Mouse (Mus musculus): ENCODE measurements at regions not wholly inside any gene's neighbourhood (a gene's known extent, or its start where the extent isn't known, plus 50 kb on each side); places are given as distances from the start of the nearest gene placed in this dataset.

DNA sequence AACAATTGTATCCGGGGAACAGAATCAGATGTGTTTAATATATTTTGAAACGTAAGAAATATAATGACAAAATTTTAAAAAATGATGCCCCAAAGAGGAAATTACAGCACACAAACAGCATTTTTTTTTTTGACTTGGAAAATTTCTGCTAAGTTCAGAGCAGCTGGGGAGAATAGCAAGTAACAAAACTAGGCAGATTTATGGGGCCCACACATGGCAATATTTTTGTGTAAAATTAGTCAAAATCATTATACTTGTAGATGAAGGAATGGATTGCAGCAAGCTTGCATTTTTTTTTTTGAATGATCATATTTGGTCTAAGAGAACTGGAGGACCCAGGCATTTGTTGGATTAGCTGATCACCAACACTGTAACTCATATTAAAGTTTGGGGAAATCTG, 189.4 kb downstream of the Map2k6 start:
- no peak; the same call in 1 of the 2 replicates for ATAC-seq (ENCODE audit: low TSS enrichment)

DNA sequence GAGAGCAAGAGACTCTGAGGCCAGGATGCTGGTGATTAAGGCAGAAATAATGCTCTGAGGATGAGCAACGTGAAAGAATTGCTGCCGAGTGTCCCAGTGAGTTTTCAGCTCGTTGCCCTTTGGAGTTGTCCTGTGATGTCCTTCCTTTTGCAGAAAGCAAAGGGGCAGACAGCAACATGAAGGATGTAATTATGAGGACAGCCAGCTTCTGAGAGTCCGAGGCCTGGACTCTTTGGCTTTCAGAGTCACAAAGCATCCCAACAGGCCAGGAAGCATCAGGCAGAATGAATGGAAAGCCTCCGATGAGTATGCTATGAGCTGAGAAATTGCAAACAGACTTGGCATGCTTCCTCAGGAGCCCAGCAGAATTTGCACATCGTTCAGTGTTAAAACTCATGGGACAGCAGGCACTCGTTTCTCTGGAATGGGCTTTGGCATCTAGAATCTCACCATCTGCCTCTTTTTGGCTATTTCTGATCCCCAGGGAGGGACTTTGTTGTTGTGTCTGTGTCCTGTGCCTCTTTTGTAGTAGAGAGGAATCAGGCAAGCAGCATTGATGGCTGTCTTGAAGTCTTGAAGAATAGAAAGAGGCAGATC, 196.4 kb downstream of the Map2k6 start:
- ATAC-seq (ENCODE audit: low TSS enrichment): peak; percentile 70

DNA sequence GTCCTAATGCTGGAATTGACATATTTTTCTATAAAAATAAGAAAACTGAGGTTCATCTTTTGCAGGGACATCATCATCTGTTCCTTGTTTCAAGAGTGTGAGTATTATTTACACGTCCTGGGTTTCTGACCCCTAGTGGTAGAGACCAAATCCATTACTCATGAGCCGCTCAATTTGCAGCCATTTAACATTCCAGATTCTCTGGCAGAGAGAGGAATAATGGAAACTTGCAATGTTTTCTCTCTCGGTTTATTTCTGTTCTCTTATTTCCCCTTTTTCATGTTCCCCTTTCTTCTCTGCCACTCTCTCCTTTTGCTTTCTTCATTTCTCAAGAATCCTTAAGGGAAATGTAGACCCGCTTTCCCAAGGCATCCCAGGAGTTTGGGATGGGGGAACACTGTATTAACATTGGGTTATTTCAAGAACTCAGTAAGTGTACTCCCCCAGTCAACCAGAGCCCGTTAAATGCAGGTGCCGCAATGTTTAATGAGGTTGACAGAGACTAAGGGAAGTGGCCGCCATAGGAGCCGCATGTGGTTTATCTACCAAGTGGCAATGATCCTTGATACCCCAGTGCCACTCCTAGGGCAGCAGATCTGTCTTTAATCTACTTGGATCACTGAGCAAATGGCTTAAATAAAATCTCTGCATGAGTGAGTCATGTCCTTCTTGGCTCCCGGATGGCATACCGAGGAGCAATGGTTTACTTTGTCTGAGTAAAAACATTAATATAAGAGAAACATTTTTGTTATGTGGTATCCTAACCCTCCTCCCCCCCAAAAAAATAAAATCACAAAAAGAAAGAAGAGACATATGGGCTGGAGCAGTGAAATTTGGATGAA, 206.3 kb downstream of the Map2k6 start:
- ATAC-seq (ENCODE audit: low TSS enrichment): no peak

DNA sequence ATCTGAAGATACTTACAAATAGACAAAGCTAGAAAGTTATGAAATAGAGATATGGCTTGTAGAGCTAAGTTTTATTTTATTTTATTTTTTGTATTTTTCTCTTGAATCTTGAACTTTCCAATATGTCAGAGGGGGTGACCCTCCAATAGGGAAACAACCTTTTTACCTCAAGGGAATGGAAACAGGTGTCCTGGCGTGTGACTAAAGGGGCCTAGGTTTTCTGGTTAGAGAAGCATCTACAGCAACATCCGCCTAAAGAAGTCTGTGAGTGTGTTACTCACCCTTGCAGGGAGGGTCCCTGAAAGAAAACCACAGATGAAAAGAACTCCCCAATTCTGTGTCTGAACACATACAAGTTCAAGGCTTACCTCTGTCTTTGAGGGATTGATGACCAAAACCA, 210.4 kb downstream of the Map2k6 start:
- no peak for ATAC-seq (ENCODE audit: low TSS enrichment)

DNA sequence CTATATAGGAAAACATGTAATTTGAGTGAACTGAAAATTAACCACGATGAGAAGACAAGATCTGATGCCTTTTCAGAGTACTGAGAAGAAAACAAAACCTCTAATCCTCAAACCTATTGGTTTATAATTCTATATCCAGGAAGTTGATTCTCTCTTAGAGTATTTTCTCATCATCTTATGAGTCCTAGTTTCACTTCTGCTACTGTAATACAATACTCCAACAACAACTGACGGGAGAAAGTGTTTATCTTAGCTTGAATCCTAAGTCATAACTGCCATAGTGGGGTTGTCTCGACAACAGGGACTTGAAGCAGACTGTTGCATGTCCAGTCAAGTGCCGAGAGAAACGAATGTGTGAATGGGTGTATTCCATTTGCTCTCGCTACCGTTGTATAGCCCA, 211.9 kb downstream of the Map2k6 start:
- no peak for ATAC-seq (ENCODE audit: low TSS enrichment)

DNA sequence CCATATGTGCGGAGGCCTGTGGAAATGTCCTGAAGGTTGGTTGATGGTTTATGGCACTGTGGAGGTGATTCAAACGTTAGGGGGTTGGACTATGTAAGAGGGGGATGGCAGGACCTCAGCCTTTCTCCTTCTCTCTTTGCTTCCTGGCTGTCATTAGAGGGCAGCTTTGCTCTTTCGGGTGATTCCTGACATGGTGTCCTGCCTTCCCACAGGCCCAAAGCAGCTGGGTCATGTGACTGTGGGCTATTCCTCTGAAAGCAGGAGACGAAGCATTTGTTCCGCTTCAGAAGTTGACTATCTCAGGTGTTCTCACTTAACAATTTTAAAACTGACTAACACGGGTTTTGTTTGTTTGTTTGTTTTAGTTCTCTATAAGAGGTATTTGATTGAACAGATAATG, 233.1 kb downstream of the Map2k6 start:
- no peak for ATAC-seq (ENCODE audit: low TSS enrichment)

DNA sequence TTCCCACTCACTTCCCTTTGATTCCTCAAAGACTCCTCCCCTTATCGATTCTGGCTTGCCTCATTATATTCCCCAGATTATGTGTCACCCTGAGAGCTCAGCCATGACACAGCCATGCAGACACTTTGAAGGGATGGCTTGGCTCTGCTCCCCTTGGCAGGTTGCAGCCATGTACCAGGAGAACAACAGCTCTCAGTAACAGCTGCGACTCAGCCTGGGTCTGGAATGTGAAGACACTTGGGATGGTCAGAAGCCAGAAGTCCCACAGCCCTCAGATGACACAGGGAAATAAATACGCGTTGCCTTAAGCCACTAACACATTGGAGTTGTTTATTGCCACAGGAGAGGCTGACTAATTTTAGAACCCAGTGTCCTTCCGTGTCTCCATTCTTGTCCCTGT, 234.4 kb downstream of the Map2k6 start:
- no peak for ATAC-seq (ENCODE audit: low TSS enrichment)

DNA sequence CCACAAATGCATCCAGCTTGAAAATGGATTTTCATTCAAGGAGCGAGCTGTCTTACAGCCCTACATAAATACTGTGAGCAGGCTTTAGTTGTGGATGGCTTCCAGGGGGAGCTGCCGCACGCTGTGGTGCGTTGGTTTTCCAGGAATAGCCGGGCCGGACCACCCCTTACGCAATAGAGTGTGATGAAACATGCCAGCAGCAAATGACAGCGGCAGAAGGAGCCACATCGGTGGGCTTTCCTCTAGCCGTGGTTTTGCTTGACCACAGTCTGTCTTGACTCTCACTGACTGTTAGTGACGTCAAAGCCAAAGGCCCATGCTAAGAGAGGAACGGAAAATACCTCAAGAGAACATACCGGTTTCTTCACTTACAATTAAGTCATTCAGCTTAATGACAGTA, 243.6 kb downstream of the Map2k6 start:
- ATAC-seq (ENCODE audit: low TSS enrichment): no peak

DNA sequence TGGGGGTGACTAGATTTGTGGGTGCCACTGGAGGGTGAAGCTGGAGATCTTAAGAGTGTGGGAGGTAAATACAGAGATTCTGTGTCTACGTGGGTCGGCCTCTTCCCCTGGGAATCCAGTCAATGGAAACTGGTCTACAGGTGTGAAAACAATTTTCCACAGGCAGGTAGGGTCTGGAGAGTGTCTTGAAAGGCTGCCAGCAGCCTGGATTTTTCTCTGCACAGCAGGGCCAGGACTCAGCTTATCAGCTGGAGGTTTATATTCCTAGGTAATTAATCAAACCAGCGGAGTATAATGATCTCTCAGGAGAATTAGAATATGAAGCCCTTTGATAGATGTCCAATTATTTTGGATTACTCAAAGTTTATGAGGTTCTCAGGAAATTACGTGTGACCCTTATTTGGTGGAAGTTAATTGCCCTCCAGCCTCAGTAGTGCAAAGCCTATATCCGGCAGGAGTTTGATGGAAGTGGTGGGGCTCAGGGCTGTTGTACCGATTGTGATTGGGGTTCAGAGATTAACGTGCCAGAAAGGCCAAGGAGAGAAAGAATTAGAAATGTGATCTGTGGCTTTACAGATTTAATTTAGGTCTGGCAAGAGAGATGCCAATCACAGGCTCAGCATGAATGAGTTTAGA, 250.8 kb downstream of the Map2k6 start:
- ATAC-seq (ENCODE audit: low TSS enrichment): no peak

DNA sequence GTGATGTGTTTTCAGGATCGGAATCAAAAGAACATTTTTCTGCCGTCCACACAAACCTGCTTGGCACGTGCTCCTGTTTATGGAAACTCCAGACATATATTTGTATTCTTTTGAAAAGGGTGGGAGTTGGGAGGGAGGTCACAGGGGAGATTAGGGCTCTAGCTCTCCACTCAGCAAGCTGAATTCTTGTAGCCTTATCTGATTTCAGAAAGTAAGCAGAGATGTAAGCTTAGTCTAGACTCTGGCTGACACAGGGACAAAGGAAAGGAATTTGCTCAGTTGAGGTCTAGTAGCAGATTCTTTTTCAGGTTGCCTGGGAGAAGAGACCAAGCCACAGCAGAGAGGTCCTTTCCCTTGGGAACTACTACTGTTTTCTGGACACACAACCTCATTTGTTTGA, 253.1 kb downstream of the Map2k6 start:
- ATAC-seq (ENCODE audit: low TSS enrichment): no peak

DNA sequence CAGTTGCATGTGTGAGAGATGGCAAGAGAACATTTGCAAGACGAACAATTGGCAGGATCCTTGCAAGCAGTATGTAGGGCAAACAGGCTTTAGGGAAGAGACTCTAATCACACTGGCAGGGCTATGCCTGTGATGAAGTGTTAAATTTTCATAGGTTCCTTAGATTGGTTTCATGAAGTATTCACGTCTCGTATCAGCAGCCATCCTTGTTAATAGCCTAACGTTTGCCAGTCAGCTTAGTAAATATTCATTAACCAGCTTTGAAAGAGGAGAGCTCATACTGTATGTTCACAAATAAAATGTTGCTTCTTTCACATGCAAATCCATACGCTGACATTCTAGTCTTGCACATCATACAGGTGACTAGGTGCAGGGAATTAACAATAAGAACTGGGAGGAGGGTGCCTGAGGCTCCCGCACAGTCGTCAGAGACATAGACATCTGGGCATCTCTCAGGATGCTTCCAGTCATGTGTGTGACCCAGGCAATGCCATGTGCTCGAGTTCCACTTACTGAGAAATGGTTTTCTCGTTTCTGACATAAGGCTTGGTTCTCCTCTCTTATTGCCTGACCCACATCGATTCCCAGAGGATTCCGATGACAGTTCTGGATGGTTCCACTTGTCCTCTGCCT, 257.7 kb downstream of the Map2k6 start:
- ATAC-seq (ENCODE audit: low TSS enrichment): no peak

DNA sequence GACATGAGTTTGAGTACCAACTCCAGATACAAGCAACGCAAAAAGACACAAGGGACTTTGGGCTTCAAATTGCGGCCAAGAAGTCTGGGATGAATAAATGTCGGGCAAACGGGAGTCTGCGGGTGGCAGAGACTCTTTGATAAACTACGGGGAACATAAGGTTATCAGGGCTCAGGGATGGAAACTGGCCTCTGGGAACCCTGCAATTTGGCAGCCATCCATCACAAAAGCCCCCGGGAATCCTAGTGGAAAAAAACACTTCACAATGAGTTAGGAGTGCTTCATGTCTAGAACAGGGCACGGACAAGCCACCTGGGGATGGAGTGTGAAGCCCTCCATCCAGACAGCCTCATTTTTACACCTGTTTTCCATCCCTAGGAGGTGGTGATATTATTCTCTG, 258.9 kb downstream of the Map2k6 start:
- no peak for ATAC-seq (ENCODE audit: low TSS enrichment)

DNA sequence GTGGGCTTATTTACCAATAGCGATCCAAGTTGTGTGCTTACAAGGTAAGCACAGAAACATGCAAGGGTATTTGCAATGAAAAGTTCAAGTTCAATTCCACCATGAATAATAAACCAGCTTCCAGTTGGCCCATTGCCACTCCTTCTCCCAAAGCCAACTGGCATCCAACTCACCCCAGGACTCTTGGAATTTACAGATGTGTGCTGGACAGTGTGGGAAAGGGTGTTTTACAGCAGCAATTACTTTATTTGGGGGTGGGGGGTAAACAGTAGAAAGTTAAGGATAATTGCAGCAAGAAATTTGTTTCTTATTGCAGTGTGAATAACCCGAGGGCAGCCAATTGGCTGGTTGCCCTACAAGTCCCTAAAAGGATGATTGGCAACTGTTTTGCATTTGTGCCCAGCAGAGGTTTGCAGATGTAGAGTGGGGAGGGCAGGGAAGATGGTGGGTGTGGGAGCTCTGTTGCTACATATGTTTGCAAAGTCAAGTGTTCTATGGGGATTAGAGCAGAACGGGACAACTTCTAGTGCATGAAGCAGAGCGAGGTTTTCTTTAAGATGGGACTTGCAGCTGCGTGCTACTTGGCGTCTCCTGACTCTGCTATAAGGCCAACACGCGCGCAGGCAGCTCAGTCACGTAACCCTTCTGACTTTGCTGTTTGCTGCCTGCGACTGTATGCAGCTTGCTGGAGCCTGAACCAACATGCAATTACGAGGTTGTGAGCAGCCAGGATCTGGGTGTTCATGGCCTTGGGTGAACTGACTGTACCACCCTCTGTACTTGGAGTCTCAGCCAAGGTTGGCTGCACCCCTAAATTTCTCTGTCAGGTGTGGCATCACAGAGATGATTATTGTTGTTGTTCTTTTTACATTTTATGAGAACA, 271.9 kb downstream of the Map2k6 start:
- no peak for ATAC-seq (ENCODE audit: low TSS enrichment)

DNA sequence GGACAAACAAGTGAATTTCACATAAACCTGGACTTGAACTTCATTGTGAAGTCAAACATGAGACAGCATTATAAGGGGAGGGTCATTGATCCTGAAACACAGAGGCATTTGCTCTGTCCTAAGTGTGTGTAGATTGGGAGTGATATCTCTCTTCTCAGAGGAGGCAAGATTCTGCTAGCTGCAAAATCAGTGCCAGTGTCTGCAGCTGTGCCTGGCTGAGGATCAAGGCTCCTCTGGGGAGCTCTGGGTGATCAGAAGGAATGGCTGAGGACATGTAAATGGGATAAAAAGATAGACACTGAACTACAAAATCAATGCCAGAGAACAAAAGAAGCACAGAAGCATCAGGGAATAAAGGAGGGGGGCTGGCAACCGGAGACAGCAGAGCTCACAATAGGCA, 274.0 kb downstream of the Map2k6 start:
- no peak for ATAC-seq (ENCODE audit: low TSS enrichment)

DNA sequence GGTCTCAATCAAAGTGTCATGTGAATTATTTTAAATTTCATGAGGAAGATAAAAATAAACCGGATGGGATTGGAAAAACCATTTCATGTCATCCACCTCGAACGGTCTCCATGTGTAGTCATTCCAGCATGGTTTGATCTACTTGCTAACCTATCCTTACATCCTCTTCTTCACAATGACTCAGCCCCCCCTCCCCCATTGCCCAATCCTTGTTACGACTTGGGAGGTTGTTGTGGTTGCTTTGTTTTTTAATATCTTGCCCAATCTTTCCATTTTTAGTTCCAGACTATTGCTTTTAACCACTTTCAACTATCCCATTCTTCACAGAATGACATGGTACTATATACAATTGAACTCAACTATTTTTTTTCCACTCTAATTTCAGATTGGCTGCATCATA, 275.0 kb upstream of the Kcnj16 start:
- no peak for ATAC-seq (ENCODE audit: low TSS enrichment)

DNA sequence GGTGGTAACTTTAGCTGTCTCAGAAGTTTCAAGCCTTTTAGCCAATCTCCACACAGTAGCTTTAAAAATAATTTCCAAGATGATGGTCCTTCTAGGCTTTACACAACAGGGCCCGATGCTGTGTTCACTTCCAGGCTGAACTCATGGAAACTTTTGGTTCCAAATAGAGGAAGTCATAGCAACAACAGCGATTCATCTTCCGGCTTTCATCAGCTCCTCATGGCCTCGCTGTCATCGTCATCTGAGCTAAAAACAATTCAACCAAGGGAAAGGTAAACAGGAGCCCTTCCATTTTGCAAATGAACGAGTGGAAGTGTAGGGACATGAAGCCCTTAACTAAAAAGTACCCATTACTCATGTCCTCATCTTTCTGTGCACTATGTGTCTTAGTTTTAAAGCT, 270.8 kb upstream of the Kcnj16 start:
- ATAC-seq (ENCODE audit: low TSS enrichment): no peak

DNA sequence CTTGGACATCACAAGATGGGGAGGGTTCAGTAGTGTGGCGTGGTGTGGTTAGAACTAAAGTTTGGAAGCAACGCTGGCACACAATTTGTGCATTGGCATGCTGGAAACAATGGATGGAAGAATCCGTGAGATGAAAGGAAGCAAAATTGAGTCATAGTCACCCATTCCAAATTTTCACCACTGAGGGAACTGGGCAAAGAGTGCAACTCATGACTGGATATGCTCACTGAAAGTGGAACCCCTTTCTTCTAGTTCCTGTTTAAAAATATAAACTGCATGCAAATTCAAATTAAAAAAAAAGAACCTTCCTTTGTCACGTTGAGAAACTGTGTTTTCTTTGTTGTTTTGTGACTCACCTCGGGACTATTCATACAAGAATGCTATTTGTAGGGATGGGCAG, 269.5 kb upstream of the Kcnj16 start:
- ATAC-seq (ENCODE audit: low TSS enrichment): no peak

DNA sequence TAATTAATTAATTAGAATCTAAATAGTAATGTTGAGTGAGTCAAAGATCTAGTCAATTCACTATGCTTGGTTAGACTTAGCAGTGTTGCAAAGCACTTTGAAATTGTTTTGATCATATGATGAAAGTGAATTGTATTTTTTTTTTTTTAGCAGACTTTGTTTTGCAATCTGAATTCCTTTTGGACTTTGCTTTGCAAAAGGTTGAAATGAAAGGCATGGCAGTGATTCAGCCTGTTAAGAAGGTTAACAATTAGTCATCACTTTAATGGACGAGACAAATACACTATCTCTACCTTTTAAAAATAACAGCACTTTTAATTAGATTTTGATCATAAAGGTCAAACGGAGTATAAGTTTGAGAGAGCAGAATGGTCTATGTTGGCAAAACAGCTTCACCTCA, 266.9 kb upstream of the Kcnj16 start:
- no peak for ATAC-seq (ENCODE audit: low TSS enrichment)

DNA sequence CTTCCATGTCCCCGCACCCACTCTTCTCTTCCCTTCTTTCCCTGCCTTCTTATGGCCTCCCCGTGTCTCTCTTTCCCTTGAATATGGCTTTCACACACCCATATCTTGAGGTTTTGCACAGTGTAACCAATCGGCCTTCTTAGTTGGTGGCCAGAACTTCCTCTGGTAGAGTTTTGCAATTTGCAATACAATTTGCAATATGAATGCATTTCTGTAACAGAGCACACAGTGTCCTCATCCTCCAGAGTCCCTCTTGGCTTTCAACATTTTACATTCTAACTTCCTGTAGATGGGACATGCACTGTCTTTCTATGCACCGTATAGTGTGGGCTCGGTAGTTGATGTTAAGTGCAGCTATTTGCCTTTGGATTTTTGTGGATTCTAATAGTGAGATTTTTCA, 265.7 kb upstream of the Kcnj16 start:
- no peak for ATAC-seq (ENCODE audit: low TSS enrichment)

DNA sequence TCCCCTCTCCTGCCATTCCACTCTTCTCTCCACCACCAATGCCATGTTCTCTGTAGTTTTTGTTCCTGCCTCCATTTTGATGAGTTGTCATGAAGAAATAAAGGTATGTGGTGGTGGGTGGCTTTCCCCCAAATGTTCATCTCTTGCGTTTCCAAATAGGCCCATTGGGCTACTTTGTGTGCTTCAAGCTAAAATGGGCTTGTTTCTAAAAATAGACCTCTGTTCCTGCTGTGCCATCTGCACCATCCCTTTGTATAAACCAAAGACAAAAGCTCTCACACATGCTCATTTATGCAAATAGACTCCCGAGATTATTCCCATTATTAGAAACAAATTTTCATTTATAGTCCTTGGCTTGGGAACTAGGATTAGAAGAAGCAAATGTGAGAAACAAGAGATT, 264.3 kb upstream of the Kcnj16 start:
- no peak for ATAC-seq (ENCODE audit: low TSS enrichment)

DNA sequence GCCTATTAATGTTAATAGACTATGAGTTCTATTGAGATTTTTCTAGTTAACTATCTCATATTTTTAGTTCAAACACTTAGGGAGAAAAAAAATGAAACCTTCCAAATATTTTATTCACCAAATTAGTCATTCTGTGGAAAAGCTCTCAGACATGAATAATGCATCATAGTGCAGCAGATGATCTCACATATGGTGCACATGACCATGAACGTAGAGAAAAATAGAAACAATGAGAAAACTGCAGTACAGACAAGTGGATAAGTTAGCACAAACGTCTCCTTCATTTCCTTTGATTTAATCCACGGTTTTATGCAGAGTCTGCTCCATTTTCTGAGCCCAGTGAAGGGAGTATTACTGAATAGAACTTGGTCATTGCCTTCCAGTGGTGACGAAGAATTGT, 260.5 kb upstream of the Kcnj16 start:
- peak; percentile 86 for ATAC-seq (ENCODE audit: low TSS enrichment)

DNA sequence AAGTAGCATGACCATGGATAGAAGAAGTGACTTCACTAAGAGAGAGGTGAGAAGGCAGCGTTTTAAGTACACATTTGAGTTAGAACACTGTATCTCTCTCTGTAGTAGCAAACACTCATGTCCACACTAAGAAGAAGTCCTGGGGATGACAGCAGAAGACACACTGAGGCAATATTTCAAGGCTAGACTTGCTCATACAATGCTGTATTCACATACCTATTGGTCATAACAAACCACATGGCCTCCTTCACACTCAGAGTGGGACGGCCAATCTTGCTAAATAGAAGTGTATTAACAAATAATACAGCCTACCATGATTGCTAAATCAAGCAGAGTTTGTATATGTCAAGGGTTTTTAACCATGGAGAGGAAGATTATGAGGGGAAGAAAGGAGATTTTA, 252.5 kb upstream of the Kcnj16 start:
- ATAC-seq (ENCODE audit: low TSS enrichment): no peak

Measured in frontal cortex, adult (tissue).